Mouse (Mus musculus) layer of hippocampus, adult 8-10 months (tissue): ENCODE results near the gene Def8. TPM values are rescaled to one million over a fixed set of nuclear protein-coding genes. Genes with fewer than 3 reads are reported as not detected.

ENCODE experiments used
- DNase-seq, 2 experiments: peaks; one replicate each; pipeline ENCODE4 v3.0.0; 2022; ENCODE audit warnings: low spot score in 2 of 2
- total RNA-seq, 4 experiments: library from RNA; stranded (reverse); gene quantifications; 2 replicates each; pipeline ENCODE4 v1.2.4; 2022

Def8 gene
- total RNA-seq, 4 experiments from 2014 or later = 48.1 to 59.4 (median 54.5) TPM

DNA sequence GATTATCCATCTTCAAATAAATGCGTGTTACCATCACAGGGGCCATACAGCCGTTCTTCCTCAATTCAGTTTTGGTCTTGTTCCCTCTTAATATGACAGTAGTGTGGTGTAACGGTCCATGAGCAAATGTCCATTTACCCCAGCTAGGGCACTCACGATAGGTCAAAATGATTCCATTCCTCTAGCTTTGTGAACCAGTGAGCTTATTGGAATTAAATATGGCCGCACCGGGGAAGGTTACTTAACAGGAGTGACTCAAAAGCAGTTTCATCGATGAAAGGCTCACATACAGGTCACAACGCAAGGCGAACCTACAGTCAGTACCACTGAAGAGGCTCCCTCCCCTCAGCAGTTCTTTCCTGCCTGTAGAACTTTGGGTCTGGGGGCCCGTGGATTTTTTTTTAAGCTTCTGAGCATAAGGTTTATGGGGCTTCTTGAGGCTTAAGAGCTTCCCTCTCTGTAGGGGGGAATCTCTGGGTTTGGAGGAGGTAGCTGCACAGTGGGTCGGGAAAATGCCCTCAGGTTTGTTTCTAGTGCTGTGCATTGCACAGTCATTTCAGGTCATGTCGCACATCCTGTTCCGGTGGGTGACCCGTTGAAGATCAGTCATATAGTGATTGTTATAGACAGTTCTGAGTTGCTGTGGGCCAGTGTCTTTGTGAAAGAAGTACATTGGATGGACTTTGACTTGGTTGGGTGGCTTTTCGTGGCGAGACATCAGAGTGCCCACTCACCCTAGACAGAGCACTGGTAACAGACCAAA is 55.3 kb downstream of the Def8 start:
- DNase-seq = no peak

- DNase-seq = no peak
Observed at GRCm38 (mm10) chr8:123482627-123483026, 59.3 kb downstream of the Def8 start.

DNA sequence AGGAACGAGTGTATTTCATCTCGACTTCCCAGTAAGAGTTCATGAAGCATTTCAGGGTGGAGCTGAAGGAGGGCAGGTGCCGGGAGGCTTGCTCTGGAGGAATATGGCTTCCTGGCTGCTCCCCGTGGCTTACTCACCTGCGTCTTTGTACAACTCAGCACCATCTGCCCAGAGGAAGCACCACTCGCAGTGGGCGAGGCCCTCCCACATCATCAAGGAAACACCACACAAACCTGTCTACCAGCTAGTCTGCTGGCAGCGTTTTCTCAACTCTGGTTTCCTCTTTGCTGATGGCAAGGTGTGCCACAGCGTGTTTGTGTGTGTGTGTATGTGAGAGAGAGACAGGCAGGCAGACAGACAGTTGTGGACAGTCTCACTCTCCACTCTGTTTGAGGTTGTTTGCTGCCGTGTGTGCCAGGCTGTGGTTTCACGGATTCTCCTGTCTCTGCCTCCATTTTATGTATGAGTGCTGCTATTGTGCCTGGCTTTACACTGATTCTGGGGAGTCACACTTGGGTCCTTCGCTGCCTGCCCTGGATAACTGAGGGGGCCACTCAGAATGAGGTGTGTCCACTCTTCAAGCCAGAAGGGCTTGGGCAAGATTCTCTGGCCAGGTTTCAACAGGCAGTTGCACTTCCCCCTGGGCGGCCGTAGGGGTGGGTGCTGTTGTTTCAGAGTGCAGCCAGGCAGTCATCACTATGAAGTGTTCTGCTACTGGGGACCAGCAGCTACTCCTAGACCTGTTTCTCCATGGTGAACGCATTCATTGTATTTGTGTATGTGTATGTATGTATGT is 68.2 kb downstream of the Def8 start:
- no peak for DNase-seq

DNA sequence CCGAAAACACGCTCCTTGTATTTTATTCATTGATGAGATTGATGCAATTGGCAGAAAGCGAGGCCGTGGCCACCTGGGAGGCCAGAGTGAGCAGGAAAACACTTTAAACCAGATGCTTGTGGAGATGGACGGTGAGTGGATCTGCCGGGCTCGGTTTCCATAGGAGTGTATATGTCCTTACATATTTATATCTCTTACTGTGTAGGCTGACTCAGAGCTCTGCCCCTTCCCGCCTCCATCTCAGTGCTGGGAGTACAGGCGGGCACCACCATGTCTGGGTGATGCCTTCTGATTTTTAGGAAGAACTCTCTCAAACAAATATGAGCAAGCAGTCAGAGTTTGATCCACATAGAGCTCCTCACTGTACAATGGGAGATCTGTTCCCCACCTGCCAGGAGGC is 69.6 kb downstream of the Def8 start:
- no peak for DNase-seq

- no peak for DNase-seq
Observed at GRCm38 (mm10) chr8:123497699-123498098, 74.4 kb downstream of the Def8 start.

DNA sequence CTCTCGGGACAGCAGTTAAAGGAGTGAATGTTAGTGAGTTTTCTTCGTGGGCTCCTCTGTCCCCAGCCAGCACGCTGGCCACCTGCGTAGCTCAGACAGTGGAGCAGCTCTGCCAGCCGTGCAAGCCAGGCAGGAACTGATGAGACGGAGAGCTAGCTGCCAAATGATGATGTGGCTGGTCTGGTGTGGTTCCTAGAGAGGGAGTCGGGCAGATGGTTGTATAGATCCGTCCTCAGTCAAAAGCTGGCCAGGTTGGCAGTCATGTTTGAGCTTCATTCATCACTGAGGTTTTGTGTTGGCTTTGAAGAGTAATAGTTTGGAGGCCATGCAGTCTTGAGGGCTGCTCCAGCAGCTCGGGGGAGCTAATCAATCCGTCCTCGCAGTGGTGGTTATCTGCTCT is 75.6 kb downstream of the Def8 start:
- peak; percentile 54 to 59 for DNase-seq

DNA sequence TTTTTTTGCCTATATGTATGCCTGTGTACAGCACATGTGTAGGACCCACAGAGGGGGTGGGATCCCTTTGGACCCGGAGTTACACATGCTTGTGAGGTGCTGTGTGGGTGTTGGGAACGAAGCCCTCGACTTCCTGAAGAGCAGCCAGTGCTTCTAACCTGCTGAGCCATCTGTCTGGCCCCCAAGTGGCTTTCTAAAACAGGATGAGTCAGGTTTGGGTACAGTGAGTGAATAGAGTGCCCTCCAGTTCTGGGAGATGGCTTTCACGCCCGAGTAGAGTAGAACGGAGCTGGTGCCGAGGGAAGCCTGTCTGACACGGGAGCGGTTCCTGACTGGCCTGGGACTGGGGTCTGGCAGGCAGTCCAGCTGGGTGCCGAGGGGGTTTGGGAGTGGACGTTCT is 76.2 kb downstream of the Def8 start:
- DNase-seq = no peak

DNA sequence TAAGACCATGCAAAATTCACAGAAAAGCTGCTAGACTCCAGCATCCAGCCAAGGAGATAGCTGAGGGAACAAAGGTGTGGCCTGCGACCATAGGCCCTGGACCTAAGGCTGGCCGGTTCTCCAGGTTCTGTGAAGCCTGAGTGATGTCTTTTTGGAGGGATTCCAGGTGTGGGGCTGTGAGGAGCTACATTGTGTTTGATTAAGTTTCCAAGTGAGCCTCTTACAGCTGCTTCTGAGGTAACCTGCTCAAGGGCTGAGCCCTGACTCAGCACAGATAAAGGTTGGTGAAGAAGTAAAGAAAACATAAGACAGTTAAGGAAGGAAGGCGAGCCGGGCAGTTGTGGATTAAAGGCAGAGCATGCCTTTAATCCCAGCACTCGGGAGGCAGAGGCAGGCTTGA is 78.9 kb downstream of the Def8 start:
- no peak for DNase-seq

DNA sequence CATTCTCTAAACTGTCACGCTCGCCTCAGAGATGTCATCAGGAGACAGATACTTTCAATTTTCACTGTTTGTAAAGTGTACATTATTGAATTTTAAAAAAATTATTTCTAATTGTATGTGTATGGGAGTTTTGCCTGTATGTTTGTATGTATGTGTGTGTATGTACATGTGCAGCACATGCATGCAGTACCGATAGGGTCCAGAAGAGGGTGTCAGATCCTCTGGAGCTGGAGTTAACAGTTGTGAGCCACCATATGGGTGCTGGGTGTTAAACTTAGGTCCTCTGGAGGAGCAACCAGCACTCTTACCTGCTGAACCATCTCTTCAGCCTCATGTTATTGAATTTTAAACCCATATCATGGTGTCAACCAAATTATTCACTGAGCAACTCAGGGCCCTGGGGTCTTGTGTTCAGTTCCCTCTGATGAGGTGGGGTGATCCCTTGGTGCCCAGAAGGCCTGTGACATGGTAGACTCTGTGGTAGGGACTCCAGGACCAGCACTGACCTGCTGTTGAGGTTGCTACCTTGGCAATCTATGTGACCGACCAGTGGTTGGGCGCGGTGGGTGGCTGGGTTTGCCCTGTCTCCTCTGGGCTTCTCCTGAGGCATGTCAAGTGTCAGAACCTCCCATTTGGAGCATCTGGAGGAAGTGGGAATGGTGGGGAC is 80.6 kb downstream of the Def8 start:
- no peak for DNase-seq

DNA sequence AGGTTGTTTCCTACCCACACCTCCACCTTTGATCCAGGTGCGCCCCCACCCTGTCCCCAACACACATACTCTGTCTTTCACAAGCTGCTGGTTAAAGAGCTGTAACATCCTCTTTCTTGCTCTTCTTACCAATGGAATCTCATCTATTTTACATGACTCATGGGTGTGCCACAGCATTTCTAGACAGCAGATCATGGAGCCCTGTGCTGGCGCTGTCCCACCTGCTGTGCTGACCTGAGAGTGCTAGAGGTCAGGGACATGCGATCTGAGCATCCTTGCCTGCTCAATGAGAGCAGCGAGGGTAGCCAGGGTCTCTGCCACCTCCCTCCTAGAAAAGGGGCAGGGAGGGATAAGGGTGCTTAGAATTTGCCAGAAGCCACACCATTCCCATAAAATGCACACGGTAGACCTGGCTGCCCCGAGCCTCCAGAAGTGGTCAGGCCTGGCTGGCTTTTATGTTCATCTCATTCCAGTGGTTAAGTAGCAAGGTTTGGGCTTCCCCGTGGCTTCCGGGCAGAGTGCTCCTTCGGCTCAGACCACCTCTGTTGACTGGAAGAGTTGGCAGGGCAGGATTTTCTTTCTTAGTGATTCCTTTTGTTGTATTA is 81.4 kb downstream of the Def8 start:
- DNase-seq = no peak

DNA sequence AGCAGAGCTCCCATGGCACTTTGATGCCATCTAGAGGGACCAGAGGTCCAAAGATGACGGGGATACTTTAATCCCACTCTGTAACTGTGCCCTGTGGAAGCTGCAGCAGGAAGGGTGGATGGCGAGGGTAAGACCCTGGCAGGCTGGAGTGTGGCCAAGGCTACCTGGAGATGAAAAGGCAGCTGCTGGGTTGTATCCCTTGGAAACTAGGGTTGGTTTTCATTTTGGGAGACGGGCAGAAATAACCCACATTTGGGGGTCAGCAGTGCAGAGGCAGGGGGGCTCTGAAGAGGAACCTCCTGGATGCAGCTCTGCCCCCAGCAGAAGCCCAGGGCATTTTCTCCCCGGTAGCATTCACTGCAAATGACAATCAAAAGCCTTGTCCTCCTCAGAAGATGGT is 81.9 kb downstream of the Def8 start:
- DNase-seq = no peak

DNA sequence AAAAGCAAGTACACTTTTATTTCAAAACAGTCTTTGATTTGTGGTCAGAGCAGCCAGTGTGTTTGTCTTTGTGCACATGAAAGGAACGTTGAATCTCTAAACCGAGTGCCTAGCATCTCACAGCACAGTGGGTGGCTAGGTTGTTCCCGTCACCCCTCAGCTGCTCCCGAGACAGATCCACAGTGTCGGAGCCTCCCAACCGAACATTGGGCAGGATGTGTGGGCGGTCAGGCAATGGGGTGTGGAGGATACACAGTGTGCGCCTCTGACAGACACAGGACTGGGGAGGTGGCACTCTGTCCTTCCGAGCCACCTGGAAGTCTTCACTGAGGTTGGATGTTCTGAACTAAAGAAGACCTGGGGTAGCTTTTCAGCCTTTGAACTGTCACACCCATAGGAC is 82.4 kb downstream of the Def8 start:
- no peak for DNase-seq

DNA sequence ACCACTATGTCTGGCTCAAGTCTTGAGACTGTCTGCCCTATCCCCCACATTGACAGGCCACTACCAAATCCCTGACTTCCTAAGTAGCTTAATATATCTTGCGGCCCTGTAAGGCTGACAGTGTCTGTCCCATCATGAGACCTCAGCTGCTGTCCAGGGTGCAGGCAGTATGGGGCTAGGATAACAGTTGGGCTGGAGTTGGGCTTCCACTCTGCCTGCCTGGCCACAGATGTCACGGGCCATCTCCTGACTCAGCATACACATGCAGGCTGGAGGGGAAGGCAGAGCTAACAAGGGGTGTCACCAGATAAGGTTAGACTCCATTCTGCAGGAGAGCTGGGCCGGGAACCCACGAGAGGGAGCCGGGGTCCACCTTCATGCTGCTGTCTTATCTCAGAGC is 83.8 kb downstream of the Def8 start:
- no peak for DNase-seq

GRCm38 (mm10) chr8:123510819-123511218 is 87.5 kb downstream of the Def8 start:
- no peak for DNase-seq

Other genes with a start within 250 kb of the Def8 start
- gene Dpep1, start 237.3 kb upstream of the Def8 start, total RNA-seq = under 1 TPM in 1 of 4 experiments, not detected in 3; 0.45 TPM
- gene Chmp1a, start 210.8 kb upstream of the Def8 start, total RNA-seq = 100 to 1,000 TPM in 3 of 4 experiments, 10 to 100 TPM in 1; 95.9 to 131 (median 123) TPM
- 1 to 10 TPM; 5.5 to 9.7 (median 6.6) TPM for gene Spata33, start 210.7 kb upstream of the Def8 start, total RNA-seq
- gene Cdk10, start 198.7 kb upstream of the Def8 start, total RNA-seq = 100 to 1,000 TPM in 1 of 4 experiments, 10 to 100 TPM in 3; 84.5 to 112 (median 94.1) TPM
- 10 to 100 TPM; 55.1 to 69.3 (median 61.5) TPM for gene Spata2l, start 187.3 kb upstream of the Def8 start, total RNA-seq
- 10 to 100 TPM; 21.0 to 27.4 (median 24.2) TPM for gene Zfp276, start 169.3 kb upstream of the Def8 start, total RNA-seq
- gene Vps9d1, start 169.2 kb upstream of the Def8 start, total RNA-seq = 10 to 100 TPM; 52.1 to 63.9 (median 58.9) TPM
- gene Fanca, start 105.0 kb upstream of the Def8 start, total RNA-seq = 1 to 10 TPM in 3 of 4 experiments, under 1 TPM in 1; 0.96 to 3.2 (median 3.0) TPM
- 10 to 100 TPM; 15.8 to 16.3 (median 16.0) TPM for gene Spire2, start 90.8 kb upstream of the Def8 start, total RNA-seq
- gene Tcf25, start 49.8 kb upstream of the Def8 start, total RNA-seq = 100 to 1,000 TPM; 466 to 571 (median 498) TPM
- under 1 TPM in 1 of 4 experiments, not detected in 3; 0.08 TPM for gene Mc1r, start 16.4 kb upstream of the Def8 start, total RNA-seq
- gene Tubb3, start 12.1 kb upstream of the Def8 start, total RNA-seq = 100 to 1,000 TPM; 265 to 291 (median 279) TPM
- gene Afg3l1, start 54.4 kb downstream of the Def8 start, total RNA-seq = 10 to 100 TPM; 28.3 to 36.0 (median 32.2) TPM
- 10 to 100 TPM in 3 of 4 experiments, 1 to 10 TPM in 1; 8.4 to 14.1 (median 11.5) TPM for gene Dbndd1, start 91.9 kb downstream of the Def8 start, total RNA-seq
- 10 to 100 TPM; 23.2 to 33.1 (median 26.7) TPM for gene Gas8, start 95.3 kb downstream of the Def8 start, total RNA-seq
- gene Rhou, start 230.4 kb downstream of the Def8 start, total RNA-seq = 10 to 100 TPM; 37.6 to 57.0 (median 45.8) TPM